Mouse (Mus musculus) olfactory bulb, adult 2 months (tissue): ENCODE results near the gene Pam.

ENCODE experiments used
- CTCF ChIP-seq: fragments of 200-500 bp; IDR thresholded peaks from 2 replicates; pipeline ENCODE4 v1.5.1; 2012; ENCODE audit warnings: low read depth, mild to moderate bottlenecking, low read length, moderate library complexity; ENCODE audit not compliant: insufficient read depth
- POLR2A ChIP-seq: fragments of 200-500 bp; IDR thresholded peaks from 2 replicates; pipeline ENCODE4 v1.6.1; 2012; ENCODE audit warnings: mild to moderate bottlenecking, low read depth, low read length, moderate library complexity; ENCODE audit not compliant: insufficient read depth

- TF ChIP-seq POLR2A (no peak), CTCF (no peak)
Measured at GRCm38 (mm10) chr1:97883498-97883897, 211.9 kb downstream of the Pam start.
